Mouse (Mus musculus) midbrain, embryonic 11.5 days (tissue): ENCODE data around the gene Zfp580. TPM values are rescaled to one million over a fixed set of nuclear protein-coding genes. Genes with fewer than 3 reads are reported as not detected.

Experiments
- ATAC-seq: fragments of 200-750 bp; cut with Nextera tagmentation; 2 replicates; pipeline ENCODE4 v1.8.0; 2017; ENCODE audit warnings: moderate TSS enrichment, moderate library complexity; ENCODE audit not compliant: low FRiP score
- DNase-seq: peaks from one replicate; pipeline ENCODE4 v3.0.0; 2015; ENCODE audit warnings: low spot score; ENCODE audit errors: missing footprints
- H3K27ac ChIP-seq: fragments of 300-500 bp; sonication (generic); 2 replicates; pipeline ENCODE4 v1.5.1; 2014; ENCODE audit warnings: low read depth, low read length
- H3K27me3 ChIP-seq: fragments of 300-500 bp; sonication (generic); 2 replicates; pipeline ENCODE4 v1.6.1; 2014; ENCODE audit warnings: mild to moderate bottlenecking, low read length, moderate library complexity, mixed read lengths; ENCODE audit not compliant: control insufficient read depth, insufficient read depth
- H3K36me3 ChIP-seq: fragments of 300-500 bp; sonication (generic); 2 replicates; pipeline ENCODE4 v1.6.1; 2014; ENCODE audit warnings: mild to moderate bottlenecking, low read length, moderate library complexity, mixed read lengths; ENCODE audit not compliant: control insufficient read depth, insufficient read depth
- H3K4me1 ChIP-seq: fragments of 300-500 bp; sonication (generic); 2 replicates; pipeline ENCODE4 v1.6.1; 2014; ENCODE audit warnings: low read length; ENCODE audit not compliant: control insufficient read depth, insufficient read depth
- H3K4me2 ChIP-seq: fragments of 300-500 bp; sonication (generic); 2 replicates; pipeline ENCODE4 v1.6.1; 2014; ENCODE audit warnings: mild to moderate bottlenecking, moderate library complexity
- H3K4me3 ChIP-seq: fragments of 300-500 bp; sonication (generic); 2 replicates; pipeline ENCODE4 v1.5.1; 2014; ENCODE audit warnings: low read depth, low read length
- H3K9ac ChIP-seq: fragments of 300-500 bp; sonication (generic); 2 replicates; pipeline ENCODE4 v1.6.1; 2014; ENCODE audit warnings: low read length
- H3K9me3 ChIP-seq: fragments of 300-500 bp; sonication (generic); 2 replicates; pipeline ENCODE4 v1.6.1; 2016; ENCODE audit warnings: low read length; ENCODE audit not compliant: control insufficient read depth
- WGBS: fragments of 180-500 bp; shearing (Covaris S2); extraction: QIAGEN DNeasy Blood & Tissue Kit; methylation state at CpG from one replicate; pipeline ENCODE4 v1.1.7; 2014; 5-methylcytosine and 5-hydroxymethylcytosine counted together
- polyA plus RNA-seq: library from polyadenylated mRNA; unstranded; fragments of >200 nt; fragmentation: Nextera tagmentation; extraction: Ambion mirVana; gene quantifications from 2 replicates; pipeline ENCODE4 v1.2.1, GENCODE M21; 2014

Gene Zfp580
- polyA plus RNA-seq, 1 experiment from 2014 or later, result 47.6 TPM

DNA sequence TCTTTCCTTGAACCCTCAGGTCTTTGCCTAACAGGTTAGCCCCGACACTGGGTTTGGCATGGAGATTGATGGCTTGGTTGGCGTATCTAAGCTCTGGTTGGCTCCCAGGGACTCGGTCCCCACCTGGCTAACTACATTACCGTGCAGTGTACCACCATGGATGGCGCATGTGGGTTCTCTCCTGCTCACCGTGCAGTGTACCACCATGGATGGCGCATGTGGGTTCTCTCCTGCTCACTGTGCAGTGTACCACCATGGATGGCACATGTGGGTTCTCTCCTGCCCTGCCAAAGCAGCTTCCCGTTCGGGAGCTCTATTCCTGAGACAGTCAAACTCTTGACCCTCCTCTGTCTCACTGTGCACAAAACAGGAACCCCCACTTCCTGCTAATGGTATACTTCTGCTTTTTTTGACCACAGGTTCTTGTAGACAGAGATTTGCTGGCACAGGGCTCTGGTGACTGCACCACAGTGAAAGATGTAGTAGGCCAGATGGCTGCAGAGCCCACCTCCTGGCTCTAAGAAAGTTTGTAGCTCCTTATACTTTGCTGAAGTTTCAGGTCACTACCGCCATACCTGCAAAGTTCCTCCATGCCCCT, 49.8 kb downstream of the Zfp580 start:
- Histone ChIP-seq H3K9me3 (no peaks in the 10 kb centered on the region), H3K4me2 (no peak overlapping the region), H3K27me3 (no peaks in the 10 kb centered on the region), H3K4me3 (no peak overlapping the region), H3K9ac (no peak overlapping the region), H3K27ac (no peak overlapping the region), H3K36me3 (peaks cover 5% of the 10 kb centered on the region; the same call in 1 of the 2 replicates), H3K4me1 (no peaks in the 10 kb centered on the region)
- WGBS, result 90% methylated on average over 10 of the region's 10 CpGs
- no peak for ATAC-seq
- DNase-seq, result no peak

DNA sequence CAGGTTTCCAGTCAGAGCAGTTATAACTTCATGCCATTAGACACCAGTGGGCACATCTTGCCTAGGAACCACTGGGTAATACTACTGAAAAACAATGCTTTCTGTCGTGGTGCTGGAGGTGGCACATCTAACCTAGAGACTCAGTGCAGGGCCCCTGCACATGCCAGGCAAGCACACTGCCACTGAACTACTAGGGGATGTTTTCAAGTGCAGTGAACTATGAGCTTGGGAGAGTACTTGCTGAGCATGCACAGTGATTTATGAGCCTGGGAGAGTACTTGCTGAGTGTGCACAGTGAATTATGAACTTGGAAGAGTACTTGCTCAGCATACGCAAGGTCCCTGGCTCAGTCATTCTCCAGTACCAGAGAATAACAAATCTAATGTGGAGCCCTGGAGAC, 51.2 kb downstream of the Zfp580 start:
- Histone ChIP-seq H3K36me3 (peaks cover under 1% of the 10 kb centered on the region; the same call in 1 of the 2 replicates), H3K27ac (no peak overlapping the region), H3K4me3 (no peak overlapping the region), H3K4me2 (no peak overlapping the region), H3K9me3 (no peaks in the 10 kb centered on the region), H3K4me1 (no peaks in the 10 kb centered on the region), H3K9ac (no peak overlapping the region), H3K27me3 (no peaks in the 10 kb centered on the region)
- no peak for ATAC-seq
- 86% methylated on average over 2 of the region's 2 CpGs for WGBS
- DNase-seq, result no peak

Other genes starting within 250 kb of the Zfp580 start
- 392 and 412 TPM in 2 replicates for gene Ube2s, start 238.9 kb upstream of the Zfp580 start, polyA plus RNA-seq
- gene Shisa7, start 206.8 kb upstream of the Zfp580 start, polyA plus RNA-seq, result 1.9 and 2.4 TPM in 2 replicates
- gene Isoc2b, start 181.3 kb upstream of the Zfp580 start, polyA plus RNA-seq, result 2.6 and 4.6 TPM in 2 replicates
- 0.63 and 0.78 TPM in 2 replicates for gene Isoc2a, start 174.4 kb upstream of the Zfp580 start, polyA plus RNA-seq
- gene Gm36210, start 145.0 kb upstream of the Zfp580 start, polyA plus RNA-seq, result 0.12 TPM in 1 of 2 replicates, not detected in the other
- 3.5 and 3.8 TPM in 2 replicates for gene Zfp628, start 136.3 kb upstream of the Zfp580 start, polyA plus RNA-seq
- gene Nat14, start 129.5 kb upstream of the Zfp580 start, polyA plus RNA-seq, result 8.0 and 10.4 TPM in 2 replicates
- gene Ssc5d, start 125.8 kb upstream of the Zfp580 start, polyA plus RNA-seq, result 1.0 and 1.6 TPM in 2 replicates
- gene Sbk2, start 87.1 kb upstream of the Zfp580 start, polyA plus RNA-seq, result not detected in 2 replicates
- gene Sbk3, start 80.4 kb upstream of the Zfp580 start, polyA plus RNA-seq, result not detected in 2 replicates
- gene Zfp579, start 55.4 kb upstream of the Zfp580 start, polyA plus RNA-seq, result 41.1 and 41.7 TPM in 2 replicates
- gene Zfp524, start 37.1 kb upstream of the Zfp580 start, polyA plus RNA-seq, result 7.6 and 9.2 TPM in 2 replicates
- 42.4 and 49.4 TPM in 2 replicates for gene Fiz1, start 36.8 kb upstream of the Zfp580 start, polyA plus RNA-seq
- 0.34 TPM in 1 of 2 replicates, not detected in the other for gene Gm44973, start 36.0 kb upstream of the Zfp580 start, polyA plus RNA-seq
- gene Zfp865, start 31.2 kb upstream of the Zfp580 start, polyA plus RNA-seq, result 4.8 and 5.1 TPM in 2 replicates
- gene Ccdc106, start 31.0 kb upstream of the Zfp580 start, polyA plus RNA-seq, result 4.0 and 5.0 TPM in 2 replicates
- 0.33 TPM in 1 of 2 replicates, not detected in the other for gene 4632433K11Rik, start 17.4 kb upstream of the Zfp580 start, polyA plus RNA-seq
- gene Zfp784, start 13.1 kb upstream of the Zfp580 start, polyA plus RNA-seq, result 3.3 and 3.6 TPM in 2 replicates
- gene U2af2, start 10.6 kb downstream of the Zfp580 start, polyA plus RNA-seq, result 151 and 159 TPM in 2 replicates
- 47.8 and 56.2 TPM in 2 replicates for gene Epn1, start 28.7 kb downstream of the Zfp580 start, polyA plus RNA-seq
- gene Rfpl4, start 65.4 kb downstream of the Zfp580 start, polyA plus RNA-seq, result not detected in 2 replicates
- 0.19 and 0.47 TPM in 2 replicates for gene Rasl2-9, start 74.4 kb downstream of the Zfp580 start, polyA plus RNA-seq
- gene Vmn1r55, start 98.1 kb downstream of the Zfp580 start, polyA plus RNA-seq, result not detected in 2 replicates
- gene Vmn1r56, start 145.2 kb downstream of the Zfp580 start, polyA plus RNA-seq, result not detected in 2 replicates
- gene Vmn1r57, start 167.0 kb downstream of the Zfp580 start, polyA plus RNA-seq, result not detected in 2 replicates